Mouse (Mus musculus): Measurements from ENCODE around the gene Psap. TPM values are rescaled to one million over a fixed set of nuclear protein-coding genes. Genes with fewer than 3 reads are reported as not detected.

Psap gene
- polyA plus RNA-seq, 2 experiments from 2014 or later, result 89.0 to 427 TPM

- ATAC-seq, result peak; percentile 37
Observed at GRCm38 (mm10) chr10:60350077-60350804, 72.8 kb downstream of the Psap start.

DNA sequence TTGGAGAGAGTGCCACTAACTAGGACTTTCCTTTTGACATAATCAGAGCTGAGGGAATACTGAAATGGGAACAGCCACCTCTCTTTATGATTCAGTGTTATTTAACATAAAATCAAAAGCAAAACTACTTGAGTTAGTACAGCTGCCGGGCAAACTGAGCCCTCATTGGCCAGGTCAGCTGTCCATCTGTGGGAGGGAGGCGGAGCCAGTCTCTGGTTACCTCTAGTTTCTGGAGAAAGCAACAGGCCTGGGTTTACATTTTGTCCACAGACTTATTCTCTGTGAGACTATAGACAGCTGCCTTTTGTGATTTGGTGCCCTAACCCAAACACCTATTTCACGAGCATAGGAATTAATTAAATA lies 73.4 kb downstream of the Psap start:
- ATAC-seq, result peak; percentile 62

DNA sequence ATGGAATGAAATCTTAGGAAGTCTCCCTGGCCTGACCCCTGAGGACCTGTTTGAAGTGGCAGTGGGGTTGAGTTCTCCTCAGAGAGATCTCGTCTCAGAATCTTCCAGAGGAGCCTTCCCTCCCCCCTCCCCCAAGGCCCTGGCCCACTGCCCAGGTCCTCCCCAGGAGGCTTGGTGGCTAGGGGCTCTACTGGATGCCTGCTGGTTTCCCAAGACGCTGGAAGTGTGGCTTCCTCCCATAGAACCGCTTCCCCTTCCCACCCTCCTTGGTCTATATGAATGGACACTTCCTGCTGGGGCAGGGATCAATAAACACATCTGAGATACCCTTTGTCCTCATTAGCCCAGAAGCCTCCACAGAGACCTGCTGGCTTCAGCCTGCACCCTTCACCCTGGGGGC lies 73.8 kb downstream of the Psap start:
- ATAC-seq, result no peak

GRCm38 (mm10) chr10:60351761-60352455 lies 74.5 kb downstream of the Psap start:
- peak; percentile 65 for ATAC-seq

Other genes with a start within 250 kb of the Psap start
- 1 to 10 TPM; 5.9 to 6.7 TPM for gene Spock2, start 171.4 kb upstream of the Psap start, polyA plus RNA-seq (2017; shearing (Covaris generic))
- under 1 TPM; 0.11 to 0.51 TPM for gene Chst3, start 58.4 kb upstream of the Psap start, polyA plus RNA-seq (2017; shearing (Covaris generic))
- 100 to 1,000 TPM; 171 to 206 TPM for gene Vsir, start 69.2 kb downstream of the Psap start, polyA plus RNA-seq (2017; shearing (Covaris generic))
- gene Gm17455, start 122.1 kb downstream of the Psap start, polyA plus RNA-seq (2017; shearing (Covaris generic)), result 1 to 10 TPM; 1.5 to 3.7 TPM